Mouse (Mus musculus) small intestine, adult 2 months (tissue): Measurements from ENCODE around the gene Prr7. TPM values are rescaled to one million over a fixed set of nuclear protein-coding genes. Genes with fewer than 3 reads are reported as not detected.
A peak's percentile ranks its signal among the peaks of the same experiment; 100 is the strongest.

Experiments used
- H3K27ac ChIP-seq: fragments of 200-500 bp; 2 replicates; pipeline ENCODE4 v1.5.1; 2012; ENCODE audit warnings: low read depth, low read length, control low read depth, inconsistent platforms; ENCODE audit not compliant: insufficient read depth
- H3K27me3 ChIP-seq: fragments of 200-500 bp; 2 replicates; pipeline ENCODE4 v1.6.1; 2012; ENCODE audit warnings: mild to moderate bottlenecking, moderate library complexity, low read length, inconsistent platforms; ENCODE audit not compliant: control insufficient read depth, insufficient read depth
- H3K36me3 ChIP-seq: fragments of 200-500 bp; 2 replicates; pipeline ENCODE4 v1.6.1; 2012; ENCODE audit warnings: mild to moderate bottlenecking, low read length, control low read depth, inconsistent platforms; ENCODE audit not compliant: control insufficient read depth, insufficient read depth
- H3K4me1 ChIP-seq: fragments of 200-500 bp; 2 replicates; pipeline ENCODE4 v1.6.1; 2012; ENCODE audit warnings: low read length, inconsistent platforms, mixed read lengths; ENCODE audit not compliant: control insufficient read depth, insufficient read depth, insufficient read length
- H3K4me3 ChIP-seq: fragments of 200-500 bp; 2 replicates; pipeline ENCODE4 v1.5.1; 2012; ENCODE audit warnings: low read depth, mild to moderate bottlenecking, control low read depth, inconsistent platforms, low read length, moderate library complexity
- CTCF ChIP-seq: fragments of 200-500 bp; IDR thresholded peaks from 2 replicates; pipeline ENCODE4 v1.5.1; 2012; ENCODE audit warnings: low read depth, mild to moderate bottlenecking, control low read depth, inconsistent platforms, low read length, moderate library complexity, mixed read lengths; ENCODE audit not compliant: insufficient replicate concordance, insufficient read length; ENCODE audit errors: extremely low read depth
- POLR2A ChIP-seq: fragments of 200-500 bp; IDR thresholded peaks from 2 replicates; pipeline ENCODE4 v1.6.1; 2012; ENCODE audit warnings: low read depth, mild to moderate bottlenecking, control low read depth, inconsistent platforms, low read length, moderate library complexity
- WGBS: fragments of 180-500 bp; shearing (Covaris S2); methylation state at CpG from one replicate; pipeline ENCODE4 v1.1.7; 2018; 5-methylcytosine and 5-hydroxymethylcytosine counted together
- polyA plus RNA-seq: library from polyadenylated mRNA; depleted of rRNA; stranded (reverse); fragments of >200 nt; gene quantifications from 2 replicates; pipeline ENCODE4 v1.2.3, GENCODE M21; 2012

Gene Prr7
- polyA plus RNA-seq, 1 experiment, result 8.2 TPM

GRCm38 (mm10) chr13:55449679-55450441 is 14.2 kb upstream of the Prr7 start:
- no peak for TF ChIP-seq CTCF
- TF ChIP-seq POLR2A, result no peak
- H3K27me3 ChIP-seq, result no peaks in the 10 kb centered on the region
- 52% methylated on average over 17 of the region's 17 CpGs for WGBS
- 0 out of 2 replicates have a peak overlapping the region, but pooled peaks have one; percentile 5 for H3K4me3 ChIP-seq
- peaks cover 58% of the 10 kb centered on the region for H3K4me1 ChIP-seq
- peak overlapping the region; percentile 76 for H3K27ac ChIP-seq
- H3K36me3 ChIP-seq, result peaks cover 45% of the 10 kb centered on the region

- peaks cover 50% of the 10 kb centered on the region for H3K36me3 ChIP-seq
- no peaks in the 10 kb centered on the region for H3K27me3 ChIP-seq
- TF ChIP-seq POLR2A (no peak), CTCF (no peak)
- no peak overlapping the region for H3K27ac ChIP-seq
- H3K4me1 ChIP-seq, result peaks cover 58% of the 10 kb centered on the region
- WGBS, result 74% methylated on average over 11 of the region's 11 CpGs
- no peak overlapping the region for H3K4me3 ChIP-seq
These were observed 13.5 kb upstream of the Prr7 start for GRCm38 (mm10) chr13:55450511-55450980.

- Histone ChIP-seq H3K27me3 (no peaks in the 10 kb centered on the region), H3K27ac (peak overlapping the region; percentile 30; the same call in 1 of the 2 replicates), H3K4me3 (no peak overlapping the region), H3K4me1 (peaks cover 53% of the 10 kb centered on the region), H3K36me3 (peaks cover 54% of the 10 kb centered on the region)
- 77% methylated on average over 10 of the region's 10 CpGs for WGBS
- TF ChIP-seq CTCF, result no peak
- TF ChIP-seq POLR2A, result no peak
These were observed 12.8 kb upstream of the Prr7 start for GRCm38 (mm10) chr13:55451296-55451695.

GRCm38 (mm10) chr13:55451785-55452549 is 12.1 kb upstream of the Prr7 start:
- Histone ChIP-seq H3K27ac (peak overlapping the region; percentile 48), H3K4me1 (peaks cover 46% of the 10 kb centered on the region), H3K27me3 (no peaks in the 10 kb centered on the region), H3K36me3 (peaks cover 57% of the 10 kb centered on the region), H3K4me3 (peak overlapping the region; percentile 4; the same call in 1 of the 2 replicates)
- 47% methylated on average over 16 of the region's 16 CpGs for WGBS
- TF ChIP-seq CTCF, result no peak
- no peak for TF ChIP-seq POLR2A

GRCm38 (mm10) chr13:55462965-55463364 is 1.1 kb upstream of the Prr7 start:
- Histone ChIP-seq H3K4me1 (peaks cover 12% of the 10 kb centered on the region), H3K27ac (no peak overlapping the region), H3K27me3 (0 out of 2 replicates have a peak, but pooled peaks cover 5% of the 10 kb centered on the region), H3K4me3 (no peak overlapping the region), H3K36me3 (peaks cover 29% of the 10 kb centered on the region)
- TF ChIP-seq CTCF (no peak), POLR2A (no peak)
- 66% methylated on average over 2 of the region's 2 CpGs for WGBS

- no peak overlapping the region for H3K27ac ChIP-seq
- peaks cover 25% of the 10 kb centered on the region for H3K36me3 ChIP-seq
- H3K4me3 ChIP-seq, result peak overlapping the region; percentile 64
- H3K4me1 ChIP-seq, result peaks cover 12% of the 10 kb centered on the region
- H3K27me3 ChIP-seq, result 0 out of 2 replicates have a peak, but pooled peaks cover 5% of the 10 kb centered on the region
- TF ChIP-seq POLR2A, result no peak
- TF ChIP-seq CTCF, result no peak
- 20% methylated on average over 14 of the region's 14 CpGs for WGBS
These were observed 554 bp upstream of the Prr7 start for GRCm38 (mm10) chr13:55463399-55464026.
